Mouse (Mus musculus): ENCODE results near the gene Trappc2l. TPM values are rescaled to one million over a fixed set of nuclear protein-coding genes. Genes with fewer than 3 reads are reported as not detected.

Gene Trappc2l
- polyA plus RNA-seq, 1 experiment from 2014 or later: 68.5 TPM

DNA sequence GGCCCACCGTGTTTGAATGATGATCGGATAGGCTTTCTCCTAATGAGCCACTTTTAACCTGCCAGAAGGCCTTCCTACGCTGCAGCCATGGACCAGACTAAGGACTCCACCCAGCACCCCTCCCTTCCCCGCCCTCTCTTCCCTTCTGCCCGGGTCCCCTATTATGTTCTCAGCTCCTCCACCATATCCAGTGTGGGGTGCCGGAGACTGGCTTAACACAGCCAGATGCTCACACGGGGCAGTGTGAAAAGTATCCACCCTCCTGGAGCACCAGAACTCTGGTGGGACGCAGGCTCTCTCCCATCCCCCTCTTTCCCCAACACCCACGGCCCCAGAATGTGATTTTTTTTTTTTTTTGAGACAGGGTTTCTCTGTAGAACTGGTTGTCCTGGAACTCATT, 37.9 kb upstream of the Trappc2l start:
- no peak for DNase-seq (ENCODE audit: low spot score)
- Histone ChIP-seq H3K4me3 (no peak overlapping the region), H3K36me3 (peaks cover 66% of the 10 kb centered on the region), H3K9me3 (no peaks in the 10 kb centered on the region), H3K27me3 (ENCODE audit: insufficient read depth, poor library complexity, severe bottlenecking) (no peaks in the 10 kb centered on the region), H3K27ac (peak overlapping the region; percentile 42; the same call in 1 of the 2 replicates), H3K4me1 (replicated peaks) (peaks cover 75% of the 10 kb centered on the region)
- 70% methylated on average over 9 of the region's 9 CpGs for WGBS

DNA sequence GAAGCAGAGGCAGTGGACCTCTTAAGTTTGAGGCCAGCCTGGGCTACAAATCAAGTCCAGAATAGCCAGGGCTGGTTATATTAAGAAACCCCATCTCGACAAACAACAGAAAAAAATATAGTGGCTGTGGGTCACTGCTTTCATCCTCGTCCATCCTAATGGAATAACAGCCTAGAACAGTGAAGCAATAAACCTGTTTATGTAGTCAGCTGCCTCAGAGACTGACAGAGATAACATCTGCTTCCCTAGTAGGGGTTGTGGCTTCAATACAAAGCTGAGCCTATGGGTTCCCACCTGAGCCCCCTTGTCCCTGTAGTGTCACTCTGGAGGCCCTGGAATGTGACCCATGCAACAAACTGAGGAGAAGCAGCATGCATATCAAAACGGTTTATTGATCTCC, 37.2 kb upstream of the Trappc2l start:
- WGBS: 60% methylated on average over 3 of the region's 3 CpGs
- DNase-seq (ENCODE audit: low spot score): no peak
- no peaks in the 10 kb centered on the region for H3K27me3 ChIP-seq (ENCODE audit: insufficient read depth, poor library complexity, severe bottlenecking)
- peak overlapping the region; percentile 67; the same call in 1 of the 2 replicates for H3K27ac ChIP-seq
- H3K4me3 ChIP-seq: 0 out of 2 replicates have a peak overlapping the region, but pooled peaks have one; percentile 79
- H3K36me3 ChIP-seq: peaks cover 61% of the 10 kb centered on the region
- H3K9me3 ChIP-seq: no peaks in the 10 kb centered on the region
- H3K4me1 ChIP-seq (replicated peaks): peaks cover 75% of the 10 kb centered on the region

DNA sequence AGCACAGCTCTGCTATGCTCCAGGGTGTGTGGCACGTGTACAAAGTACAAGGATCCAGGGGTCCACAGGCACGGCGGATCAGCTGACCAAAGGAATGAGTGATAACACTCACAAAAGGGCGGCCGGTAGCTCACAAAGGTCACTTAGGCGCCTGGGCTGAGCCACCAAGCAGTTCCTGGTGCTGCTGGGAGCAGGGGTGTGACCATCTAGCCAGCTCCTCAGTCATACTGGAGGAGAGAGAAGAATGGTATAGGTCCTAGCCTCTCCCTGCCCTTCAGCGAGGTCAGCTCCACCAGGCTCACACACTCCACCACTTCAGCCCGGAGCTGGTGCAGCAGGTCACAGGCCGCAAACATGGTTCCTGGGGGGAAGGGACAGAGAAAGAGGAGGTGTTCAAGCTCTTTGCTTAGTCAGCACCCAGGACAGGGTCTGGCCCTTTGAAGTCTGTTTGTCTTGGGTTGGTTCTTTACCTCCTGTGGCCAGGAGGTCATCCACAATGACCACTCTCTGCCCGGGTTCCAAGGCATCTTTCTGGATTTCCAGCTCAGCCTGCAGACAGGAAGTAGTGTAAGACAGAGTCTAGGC, 36.7 kb upstream of the Trappc2l start:
- H3K9me3 ChIP-seq: no peaks in the 10 kb centered on the region
- peaks cover 75% of the 10 kb centered on the region for H3K4me1 ChIP-seq (replicated peaks)
- 47% methylated on average over 10 of the region's 10 CpGs for WGBS
- DNase-seq (ENCODE audit: low spot score): no peak
- peaks cover 56% of the 10 kb centered on the region for H3K36me3 ChIP-seq
- peak overlapping the region; percentile 67 for H3K27ac ChIP-seq
- H3K27me3 ChIP-seq (ENCODE audit: insufficient read depth, poor library complexity, severe bottlenecking): no peaks in the 10 kb centered on the region
- H3K4me3 ChIP-seq: peak overlapping the region; percentile 79

DNA sequence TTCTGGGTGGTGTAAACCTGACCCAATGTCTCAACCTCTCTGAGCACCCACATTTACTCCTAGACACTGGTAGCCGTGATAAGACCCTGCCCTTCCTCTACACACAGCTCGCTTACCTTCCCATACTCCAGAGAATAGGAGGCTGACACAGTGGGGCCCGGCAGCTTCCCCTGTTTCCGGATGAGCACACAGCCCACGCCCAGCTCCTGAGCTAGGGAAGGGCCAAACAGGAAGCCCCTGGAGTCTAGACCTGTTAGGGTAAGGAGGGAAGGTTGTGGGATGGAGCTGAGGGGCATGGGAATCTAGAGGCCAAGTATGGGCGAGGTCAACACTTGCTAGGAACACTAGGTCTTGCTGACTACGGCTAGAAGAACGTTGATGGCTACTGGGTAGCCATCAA, 36.2 kb upstream of the Trappc2l start:
- Histone ChIP-seq H3K9me3 (no peaks in the 10 kb centered on the region), H3K4me1 (replicated peaks) (peaks cover 76% of the 10 kb centered on the region), H3K27ac (peak overlapping the region; percentile 67; the same call in 1 of the 2 replicates), H3K36me3 (peaks cover 50% of the 10 kb centered on the region), H3K4me3 (peak overlapping the region; percentile 79), H3K27me3 (ENCODE audit: insufficient read depth, poor library complexity, severe bottlenecking) (no peaks in the 10 kb centered on the region)
- no peak for DNase-seq (ENCODE audit: low spot score)
- WGBS: 81% methylated on average over 8 of the region's 8 CpGs

DNA sequence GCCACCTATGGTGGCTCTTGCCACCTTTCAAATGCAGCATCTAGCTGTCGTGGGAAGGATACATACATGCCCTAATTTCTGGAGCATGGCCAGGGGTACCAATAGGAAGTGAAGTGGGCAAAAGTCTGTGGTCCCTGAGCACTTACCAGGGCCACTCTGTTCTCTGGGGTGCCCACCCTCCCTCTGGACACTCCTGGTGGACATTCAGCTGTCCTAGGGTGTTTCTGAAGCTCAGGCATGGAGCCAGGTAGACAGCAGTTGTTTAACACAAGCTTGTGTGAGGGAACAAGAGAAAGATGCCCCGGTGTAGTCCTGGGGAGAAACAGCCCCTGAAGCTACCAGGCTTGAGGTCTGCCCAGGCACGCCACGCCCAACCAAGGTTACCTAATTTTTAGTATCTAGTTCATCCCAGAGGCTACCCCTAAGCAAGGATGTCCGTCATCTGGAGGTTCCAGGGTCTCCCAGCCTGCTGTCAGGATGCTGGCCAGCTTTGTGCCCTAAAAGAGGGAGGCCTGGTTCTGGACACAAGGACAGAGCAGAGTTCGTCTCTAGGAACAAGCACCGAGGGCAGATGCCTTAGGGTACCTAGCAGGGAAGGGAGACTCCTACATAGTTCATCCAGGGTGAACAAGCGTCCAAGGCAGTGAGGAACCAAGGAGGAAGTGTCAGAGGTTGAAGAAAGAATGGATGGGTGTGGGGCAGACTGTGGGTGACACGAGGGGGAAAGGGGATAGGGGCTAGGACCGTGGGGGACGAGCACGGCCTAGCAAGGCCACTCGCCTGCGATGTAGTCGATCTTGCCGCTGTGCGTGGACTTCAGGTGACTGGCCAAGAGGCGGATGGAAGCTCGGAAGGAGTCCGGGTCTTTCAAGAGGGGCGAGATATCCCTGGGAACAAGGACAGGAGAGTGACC, 35.4 kb upstream of the Trappc2l start:
- Histone ChIP-seq H3K27me3 (ENCODE audit: insufficient read depth, poor library complexity, severe bottlenecking) (no peaks in the 10 kb centered on the region), H3K27ac (peak overlapping the region; percentile 91), H3K9me3 (no peaks in the 10 kb centered on the region), H3K4me3 (peak overlapping the region; percentile 79), H3K36me3 (peaks cover 43% of the 10 kb centered on the region), H3K4me1 (replicated peaks) (peaks cover 81% of the 10 kb centered on the region)
- WGBS: 20% methylated on average over 21 of the region's 21 CpGs
- no peak for DNase-seq (ENCODE audit: low spot score)

DNA sequence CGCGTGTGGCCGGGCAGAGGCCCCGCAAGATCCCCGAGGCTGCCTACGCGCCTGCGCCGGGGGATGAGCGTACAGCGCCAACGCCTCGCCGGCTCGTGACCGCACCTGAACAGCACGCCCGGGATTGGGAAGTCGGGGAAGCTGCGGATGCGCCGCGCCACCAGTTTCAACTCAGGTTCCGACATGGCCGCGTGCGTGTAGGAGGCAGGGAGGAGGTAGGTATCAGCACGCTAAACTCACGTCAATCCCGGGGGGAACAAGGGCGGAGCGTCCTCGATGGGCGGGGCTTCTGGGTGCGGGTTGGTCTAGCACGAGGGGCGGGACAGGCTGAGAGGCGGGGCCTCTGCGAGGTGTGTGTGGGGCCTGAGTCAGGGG, 34.8 kb upstream of the Trappc2l start, which contains the start of gene Aprt:
Aprt (minus strand) TSS at position 262 of the 375 bp plus-strand sequence.
- peak; percentile 92 for DNase-seq (ENCODE audit: low spot score)
- under 1% methylated on average over 39 of the region's 39 CpGs for WGBS
- Histone ChIP-seq H3K4me1 (replicated peaks) (peaks cover 82% of the 10 kb centered on the region), H3K27me3 (ENCODE audit: insufficient read depth, poor library complexity, severe bottlenecking) (no peaks in the 10 kb centered on the region), H3K36me3 (peaks cover 37% of the 10 kb centered on the region), H3K4me3 (peak within 1 kb of the TSS; percentile 79), H3K27ac (peak within 1 kb of the TSS; percentile 91), H3K9me3 (no peaks in the 10 kb centered on the region)

DNA sequence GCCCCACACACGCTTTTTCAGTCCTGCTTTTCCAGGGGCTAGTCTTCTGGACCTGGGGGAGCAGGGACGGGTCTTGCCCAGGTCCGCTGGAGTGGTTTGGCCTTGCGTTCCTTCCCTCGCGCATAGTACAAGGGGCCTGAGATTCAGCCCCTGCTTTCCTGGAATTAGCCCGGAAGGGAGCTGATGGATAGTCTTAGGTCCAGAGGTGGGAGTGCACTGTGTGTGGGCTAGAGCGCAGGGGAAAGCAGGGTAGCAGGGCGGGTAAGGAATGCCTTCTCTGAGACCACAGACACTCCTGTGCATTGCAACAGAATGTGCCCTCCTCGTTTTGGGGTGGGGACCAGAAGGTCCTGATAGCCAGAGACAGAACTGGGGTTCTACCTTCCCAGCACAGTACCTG, 34.3 kb upstream of the Trappc2l start:
- Histone ChIP-seq H3K36me3 (peaks cover 32% of the 10 kb centered on the region), H3K27ac (peak overlapping the region; percentile 91)
- 52% methylated on average over 10 of the region's 10 CpGs for WGBS

DNA sequence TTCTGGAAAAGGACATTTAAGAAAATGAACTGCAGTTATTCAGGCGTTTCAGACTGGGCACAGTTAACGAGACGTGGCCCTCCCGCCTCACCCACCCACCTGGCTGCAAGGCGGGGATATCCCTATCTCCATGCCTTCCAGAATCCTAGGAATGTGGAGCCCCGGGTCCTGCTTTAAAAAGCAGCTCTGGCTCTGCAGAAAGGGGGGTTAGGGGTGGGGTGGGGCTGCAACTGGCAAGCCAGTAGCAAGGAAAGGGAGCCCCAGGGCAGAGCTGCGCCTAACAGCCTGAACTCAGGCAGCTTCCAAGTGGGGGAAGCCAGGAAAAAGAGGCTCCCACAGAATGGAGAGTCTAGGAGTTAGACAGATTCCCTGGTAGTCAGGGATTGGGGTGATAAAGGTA, 32.2 kb upstream of the Trappc2l start:
- H3K4me1 ChIP-seq (replicated peaks): peaks cover 60% of the 10 kb centered on the region
- H3K27ac ChIP-seq: no peak overlapping the region; the same call in 1 of the 2 replicates
- DNase-seq (ENCODE audit: low spot score): no peak
- no peak overlapping the region for H3K4me3 ChIP-seq
- H3K36me3 ChIP-seq: peaks cover 12% of the 10 kb centered on the region; the same call in 1 of the 2 replicates
- WGBS: 35% methylated on average over 7 of the region's 7 CpGs
- H3K27me3 ChIP-seq (ENCODE audit: insufficient read depth, poor library complexity, severe bottlenecking): no peaks in the 10 kb centered on the region
- no peaks in the 10 kb centered on the region for H3K9me3 ChIP-seq

More for the DNA sequence above, 34.3 kb upstream of the Trappc2l start:
- peak overlapping the region; percentile 79 for H3K4me3 ChIP-seq
- H3K27me3 ChIP-seq (ENCODE audit: insufficient read depth, poor library complexity, severe bottlenecking): no peaks in the 10 kb centered on the region
- no peak for DNase-seq (ENCODE audit: low spot score)
- H3K4me1 ChIP-seq (replicated peaks): peaks cover 77% of the 10 kb centered on the region
- no peaks in the 10 kb centered on the region for H3K9me3 ChIP-seq

DNA sequence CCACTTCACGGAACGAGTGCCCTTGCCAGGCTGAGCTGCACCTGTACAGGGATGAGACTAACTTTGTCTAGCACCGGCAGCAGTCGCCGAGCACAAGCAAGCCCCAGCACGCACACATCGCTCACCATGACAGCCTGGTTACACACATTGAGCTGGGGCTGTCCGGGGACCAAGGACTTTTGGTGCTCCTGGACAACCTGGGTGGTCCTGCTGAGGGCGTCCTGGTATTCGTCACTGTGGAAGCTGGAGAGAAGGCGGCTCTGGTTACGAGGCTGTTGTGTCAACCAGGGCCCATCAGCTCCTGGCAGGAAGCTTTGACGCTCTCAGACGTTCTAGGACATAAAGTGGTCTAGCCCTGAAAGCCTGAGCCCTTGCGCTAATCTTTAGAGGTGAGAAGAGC, 30.5 kb upstream of the Trappc2l start:
- Histone ChIP-seq H3K4me3 (no peak overlapping the region), H3K4me1 (replicated peaks) (peaks cover 54% of the 10 kb centered on the region), H3K36me3 (no peaks in the 10 kb centered on the region), H3K27ac (no peak overlapping the region), H3K27me3 (ENCODE audit: insufficient read depth, poor library complexity, severe bottlenecking) (no peaks in the 10 kb centered on the region), H3K9me3 (no peaks in the 10 kb centered on the region)
- 73% methylated on average over 13 of the region's 15 CpGs for WGBS
- DNase-seq (ENCODE audit: low spot score): no peak

DNA sequence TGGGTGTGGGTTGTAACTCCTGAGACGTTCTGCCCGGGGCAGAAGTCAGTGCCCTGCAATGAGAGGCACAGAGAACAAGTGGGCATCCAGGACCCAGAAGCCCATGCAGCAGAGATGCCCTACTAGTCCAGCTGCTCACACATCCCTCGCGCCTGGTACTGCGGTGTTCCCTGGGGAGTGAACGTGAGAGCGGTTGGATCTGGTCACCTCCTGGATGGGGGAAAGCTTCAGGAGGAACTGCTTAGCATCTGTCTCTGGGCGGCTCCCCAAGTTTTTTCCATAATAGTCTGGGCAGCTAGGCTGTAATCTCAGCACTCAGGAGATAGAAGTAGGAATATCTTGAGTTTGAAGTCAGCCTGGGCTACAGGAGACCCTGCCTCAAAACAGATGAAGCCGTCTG, 26.5 kb upstream of the Trappc2l start:
- no peak overlapping the region for H3K27ac ChIP-seq
- DNase-seq (ENCODE audit: low spot score): no peak
- WGBS: 87% methylated on average over 9 of the region's 9 CpGs

DNA sequence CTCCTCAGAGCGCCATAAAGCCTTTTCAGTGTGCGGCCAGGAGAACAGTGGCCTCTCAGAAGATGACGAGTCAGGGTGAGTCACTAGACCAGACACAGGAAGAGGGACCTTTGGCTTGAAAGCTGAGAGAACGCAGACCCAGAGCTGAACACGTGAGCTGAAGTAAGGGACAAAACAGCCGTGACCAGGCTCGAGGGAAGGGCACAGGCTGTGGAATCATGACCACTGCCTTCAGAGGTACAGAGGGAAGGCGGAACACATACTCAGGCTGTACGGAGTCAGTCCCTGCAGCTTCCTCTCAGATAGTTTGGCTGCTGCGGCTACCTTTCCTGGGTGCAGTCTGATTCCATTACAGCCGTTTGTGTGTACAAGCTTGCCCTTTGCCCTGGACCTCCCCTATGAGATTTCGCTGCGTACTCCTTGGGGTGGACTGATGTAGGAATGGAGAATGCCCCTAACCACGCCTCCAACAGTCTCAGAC, 26.0 kb upstream of the Trappc2l start:
- Histone ChIP-seq H3K9me3 (no peaks in the 10 kb centered on the region), H3K27me3 (ENCODE audit: insufficient read depth, poor library complexity, severe bottlenecking) (no peaks in the 10 kb centered on the region), H3K4me3 (no peak overlapping the region), H3K36me3 (no peaks in the 10 kb centered on the region), H3K4me1 (replicated peaks) (peaks cover 25% of the 10 kb centered on the region), H3K27ac (no peak overlapping the region)
- WGBS: 70% methylated on average over 14 of the region's 14 CpGs
- no peak for DNase-seq (ENCODE audit: low spot score)

More for the DNA sequence above, 26.5 kb upstream of the Trappc2l start:
- Histone ChIP-seq H3K36me3 (no peaks in the 10 kb centered on the region), H3K27me3 (ENCODE audit: insufficient read depth, poor library complexity, severe bottlenecking) (no peaks in the 10 kb centered on the region), H3K4me1 (replicated peaks) (peaks cover 26% of the 10 kb centered on the region), H3K4me3 (no peak overlapping the region), H3K9me3 (no peaks in the 10 kb centered on the region)

DNA sequence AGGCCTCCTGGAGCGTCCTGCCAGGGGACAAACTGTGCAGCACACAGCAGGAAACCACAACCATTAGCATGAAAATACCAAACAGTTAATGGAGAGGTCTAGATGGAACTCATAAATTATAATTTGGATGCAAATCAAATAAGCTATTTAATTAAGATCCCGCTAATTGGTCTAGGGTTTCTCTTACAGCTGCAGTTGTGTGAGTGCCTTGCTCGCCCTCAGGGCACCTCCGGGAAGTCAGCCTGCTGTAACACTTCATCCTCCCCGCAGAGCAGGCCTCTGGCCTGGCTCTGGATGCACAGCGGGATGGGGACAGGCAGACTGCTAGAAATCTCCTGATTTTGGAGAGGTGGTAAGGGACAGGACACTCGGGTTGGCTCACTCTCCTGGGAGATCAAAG, 25.3 kb upstream of the Trappc2l start:
- Histone ChIP-seq H3K4me3 (no peak overlapping the region), H3K4me1 (replicated peaks) (peaks cover 19% of the 10 kb centered on the region), H3K27ac (no peak overlapping the region), H3K9me3 (no peaks in the 10 kb centered on the region), H3K36me3 (no peaks in the 10 kb centered on the region), H3K27me3 (ENCODE audit: insufficient read depth, poor library complexity, severe bottlenecking) (no peaks in the 10 kb centered on the region)
- DNase-seq (ENCODE audit: low spot score): no peak
- 69% methylated on average over 7 of the region's 7 CpGs for WGBS

DNA sequence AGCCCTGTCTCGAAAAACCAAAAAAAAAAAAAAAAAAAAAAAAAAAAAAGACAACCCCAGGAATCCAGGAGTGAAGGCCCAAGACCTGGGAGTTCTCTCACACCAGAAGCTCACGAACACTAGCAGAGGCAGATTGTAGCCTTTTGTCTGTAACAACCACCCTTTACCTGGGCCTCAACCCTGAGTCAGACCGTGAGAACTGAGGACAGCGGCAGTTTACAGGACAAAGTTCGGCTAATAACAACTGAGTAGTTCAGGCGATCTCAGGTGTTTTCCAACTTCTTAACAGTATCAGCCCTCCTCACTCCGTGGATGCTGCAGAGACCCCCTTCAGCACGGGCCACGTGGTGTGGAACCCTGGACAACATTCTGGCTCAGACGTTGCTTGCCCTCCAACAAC, 24.7 kb upstream of the Trappc2l start:
- Histone ChIP-seq H3K9me3 (no peaks in the 10 kb centered on the region), H3K36me3 (no peaks in the 10 kb centered on the region), H3K4me3 (no peak overlapping the region), H3K27ac (0 out of 2 replicates have a peak overlapping the region, but pooled peaks have one; percentile 16), H3K27me3 (ENCODE audit: insufficient read depth, poor library complexity, severe bottlenecking) (no peaks in the 10 kb centered on the region), H3K4me1 (replicated peaks) (peaks cover 20% of the 10 kb centered on the region)
- WGBS: 88% methylated on average over 10 of the region's 10 CpGs
- no peak for DNase-seq (ENCODE audit: low spot score)

All from hindbrain, embryonic 10.5 days (tissue).